Mouse (Mus musculus): ENCODE results near the gene Sytl1. TPM values are rescaled to one million over a fixed set of nuclear protein-coding genes. Genes with fewer than 3 reads are reported as not detected.

Sytl1 gene
- polyA plus RNA-seq, 1 experiment from 2014 or later, result 3.8 TPM

DNA sequence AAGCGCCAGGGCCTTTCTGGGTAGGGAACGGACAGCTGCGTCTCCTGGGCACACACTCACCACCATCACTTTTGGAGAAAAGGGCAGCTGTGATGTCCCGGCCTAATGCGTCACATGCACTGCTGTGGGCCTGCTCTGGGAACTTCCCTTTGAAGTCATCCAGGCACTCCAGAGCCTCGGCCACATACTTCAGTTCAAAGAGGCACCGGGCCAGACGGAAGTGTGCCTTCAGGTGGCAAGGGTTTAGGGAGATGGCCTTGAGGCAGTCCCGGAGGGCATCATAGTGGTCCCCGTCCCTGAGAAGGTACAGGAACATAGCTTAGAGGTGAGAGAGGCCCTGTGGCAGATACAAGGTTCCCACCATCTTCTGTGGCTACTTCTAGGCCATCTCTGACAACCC is 34.4 kb upstream of the Sytl1 start:
- no peak overlapping the region for H3K4me3 ChIP-seq (replicated peaks)
- ATAC-seq (ENCODE audit: insufficient number of reproducible peaks, insufficient read depth, low FRiP score, low TSS enrichment, low read depth), result peak; percentile 5; the same call in 1 of the 2 replicates
- H3K36me3 ChIP-seq, result peaks cover 68% of the 10 kb centered on the region
- H3K9me3 ChIP-seq, result no peaks in the 10 kb centered on the region
- H3K27ac ChIP-seq, result no peak overlapping the region; the same call in 1 of the 2 replicates
- 0 out of 2 replicates have a peak, but pooled peaks cover 3% of the 10 kb centered on the region for H3K27me3 ChIP-seq
- WGBS, result 49% methylated on average over 10 of the region's 10 CpGs
- no peak overlapping the region; the same call in 1 of the 2 replicates for H3K9ac ChIP-seq (replicated peaks)
- H3K4me1 ChIP-seq (replicated peaks), result peaks cover 37% of the 10 kb centered on the region
- H3K4me2 ChIP-seq, result no peak overlapping the region

DNA sequence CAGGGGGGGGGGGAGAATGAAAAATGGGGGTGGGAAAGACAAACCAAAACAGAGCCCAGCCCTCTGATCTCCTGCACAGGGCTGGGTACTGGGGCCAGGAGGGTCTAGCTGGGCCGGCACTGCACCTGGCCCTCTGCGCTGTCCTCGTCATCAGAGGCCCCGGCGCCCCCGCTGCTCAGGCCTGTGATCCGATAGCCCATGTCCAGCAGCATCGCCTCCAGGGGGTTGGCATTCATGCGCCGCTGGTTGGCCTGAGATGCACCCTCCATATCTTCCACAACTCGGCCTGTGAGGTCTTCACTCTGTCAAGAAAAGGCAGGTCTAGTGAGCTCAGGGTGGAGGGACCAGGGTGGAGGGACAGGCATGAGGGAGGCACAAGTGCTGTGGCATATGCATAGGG is 31.2 kb upstream of the Sytl1 start:
- WGBS, result 31% methylated on average over 11 of the region's 11 CpGs
- Histone ChIP-seq H3K27me3 (0 out of 2 replicates have a peak, but pooled peaks cover 3% of the 10 kb centered on the region), H3K27ac (no peak overlapping the region), H3K4me1 (replicated peaks) (peaks cover 37% of the 10 kb centered on the region), H3K36me3 (peaks cover 47% of the 10 kb centered on the region), H3K9ac (replicated peaks) (peak overlapping the region; percentile 32; the same call in 1 of the 2 replicates), H3K9me3 (no peaks in the 10 kb centered on the region), H3K4me3 (replicated peaks) (no peak overlapping the region), H3K4me2 (no peak overlapping the region)
- no peak for ATAC-seq (ENCODE audit: insufficient number of reproducible peaks, insufficient read depth, low FRiP score, low TSS enrichment, low read depth)

DNA sequence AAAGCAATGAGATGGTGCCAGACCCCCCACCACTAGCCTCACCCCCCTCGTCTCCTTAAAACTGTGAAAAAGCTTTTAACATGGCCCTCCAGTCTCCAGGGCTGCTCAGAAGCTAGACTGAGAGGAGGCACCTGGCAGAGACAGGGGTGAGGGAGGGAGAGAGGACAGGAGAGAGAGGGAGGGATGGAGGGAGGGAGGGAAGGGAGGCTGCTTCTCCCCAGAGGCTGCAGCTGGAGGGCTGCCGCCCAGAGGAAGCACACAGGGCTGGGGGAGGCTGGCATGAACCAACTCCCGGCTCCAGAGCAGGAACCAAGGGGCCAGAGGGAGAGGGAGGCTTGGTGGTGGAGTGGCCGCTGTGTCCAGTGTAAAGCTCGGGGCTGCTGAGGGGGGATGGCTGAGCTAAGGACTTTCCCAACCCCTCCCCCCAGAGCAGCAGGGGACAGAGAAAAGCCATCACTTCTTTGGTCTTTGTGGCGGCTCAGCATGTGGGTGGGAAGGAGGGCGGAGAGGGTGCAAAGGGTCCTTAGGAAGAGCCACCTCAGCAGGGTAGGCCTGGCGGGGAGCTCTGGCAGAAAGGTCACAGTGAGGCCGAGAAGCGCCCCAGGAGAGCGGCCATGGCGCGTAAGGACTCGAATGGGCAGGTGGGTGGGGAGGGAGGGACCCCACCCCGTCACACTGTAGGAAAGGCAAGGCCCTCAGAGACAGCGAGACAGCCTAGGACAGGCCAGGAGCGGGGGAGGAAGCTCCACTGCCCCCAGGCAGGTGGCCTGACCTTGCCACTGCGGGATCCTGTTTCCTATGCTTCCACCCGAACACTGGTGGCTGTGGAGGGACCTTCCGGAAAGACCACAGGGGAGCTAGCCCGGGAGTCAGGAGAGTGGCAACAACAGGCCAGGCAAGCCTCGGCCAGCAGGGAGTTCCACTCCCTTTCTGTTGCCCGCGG is 30.3 kb upstream of the Sytl1 start:
- no peak overlapping the region; the same call in 1 of the 2 replicates for H3K4me3 ChIP-seq (replicated peaks)
- no peaks in the 10 kb centered on the region for H3K9me3 ChIP-seq
- H3K27ac ChIP-seq, result peak overlapping the region; percentile 72
- H3K4me2 ChIP-seq, result peak overlapping the region; percentile 15
- peaks cover 32% of the 10 kb centered on the region for H3K4me1 ChIP-seq (replicated peaks)
- peaks cover 47% of the 10 kb centered on the region for H3K36me3 ChIP-seq
- ATAC-seq (ENCODE audit: insufficient number of reproducible peaks, insufficient read depth, low FRiP score, low TSS enrichment, low read depth), result 0 out of 2 replicates have a peak, but pooled peaks have one; percentile 7
- H3K27me3 ChIP-seq, result 0 out of 2 replicates have a peak, but pooled peaks cover 3% of the 10 kb centered on the region
- WGBS, result 18% methylated on average over 24 of the region's 24 CpGs
- H3K9ac ChIP-seq (replicated peaks), result peak overlapping the region; percentile 8

DNA sequence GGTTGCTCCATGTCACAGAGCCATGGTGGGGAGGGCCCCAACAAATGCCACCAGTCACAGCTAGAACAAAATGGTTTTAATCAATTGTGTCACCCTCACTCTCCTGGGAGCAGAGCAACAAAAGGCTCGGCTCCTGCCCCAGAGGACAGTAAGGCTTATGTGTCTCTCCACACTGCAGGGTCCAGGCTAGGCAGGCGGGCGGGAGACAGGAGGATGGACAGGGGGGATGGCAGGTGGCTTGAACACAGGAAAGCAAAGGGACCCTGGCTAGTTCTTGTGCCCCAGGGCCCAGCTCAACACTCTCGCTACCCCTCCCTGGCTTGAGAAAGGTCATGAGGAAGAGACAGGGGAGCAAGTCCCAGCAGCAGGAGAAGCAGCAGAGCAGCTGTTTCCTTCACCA is 29.5 kb upstream of the Sytl1 start:
- Histone ChIP-seq H3K4me1 (replicated peaks) (peaks cover 25% of the 10 kb centered on the region), H3K36me3 (peaks cover 46% of the 10 kb centered on the region), H3K9ac (replicated peaks) (no peak overlapping the region; the same call in 1 of the 2 replicates), H3K27me3 (0 out of 2 replicates have a peak, but pooled peaks cover 3% of the 10 kb centered on the region), H3K4me3 (replicated peaks) (no peak overlapping the region), H3K27ac (peak overlapping the region; percentile 72; the same call in 1 of the 2 replicates), H3K4me2 (no peak overlapping the region), H3K9me3 (no peaks in the 10 kb centered on the region)
- ATAC-seq (ENCODE audit: insufficient number of reproducible peaks, insufficient read depth, low FRiP score, low TSS enrichment, low read depth), result no peak
- WGBS, result 65% methylated on average over 4 of the region's 4 CpGs

DNA sequence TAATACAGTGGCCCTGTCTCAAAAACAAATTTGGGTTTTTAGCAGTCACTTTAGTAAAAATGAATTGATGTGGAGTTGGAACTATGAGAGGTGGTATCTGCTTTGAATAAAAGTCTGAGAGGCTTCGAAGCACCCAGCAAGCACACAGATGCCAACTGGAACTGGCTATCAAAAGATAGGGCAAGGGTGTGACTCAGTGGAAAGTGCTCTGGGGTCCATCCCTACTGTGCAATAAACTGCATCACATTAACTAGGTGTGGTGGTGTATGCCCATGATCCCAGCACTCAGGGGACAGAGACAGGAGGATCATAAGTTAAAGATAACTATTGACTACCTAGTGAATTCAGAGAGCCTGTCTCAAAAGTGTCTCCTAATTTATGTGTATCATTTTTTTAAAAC is 28.3 kb upstream of the Sytl1 start:
- H3K9ac ChIP-seq (replicated peaks), result no peak overlapping the region
- ATAC-seq (ENCODE audit: insufficient number of reproducible peaks, insufficient read depth, low FRiP score, low TSS enrichment, low read depth), result no peak
- no peak overlapping the region for H3K4me3 ChIP-seq (replicated peaks)
- peaks cover 22% of the 10 kb centered on the region for H3K4me1 ChIP-seq (replicated peaks)
- H3K27ac ChIP-seq, result no peak overlapping the region
- H3K27me3 ChIP-seq, result 0 out of 2 replicates have a peak, but pooled peaks cover 3% of the 10 kb centered on the region
- WGBS, result 100% methylated on average over 1 of the region's 1 CpGs
- H3K36me3 ChIP-seq, result peaks cover 34% of the 10 kb centered on the region
- no peak overlapping the region for H3K4me2 ChIP-seq
- H3K9me3 ChIP-seq, result no peaks in the 10 kb centered on the region

DNA sequence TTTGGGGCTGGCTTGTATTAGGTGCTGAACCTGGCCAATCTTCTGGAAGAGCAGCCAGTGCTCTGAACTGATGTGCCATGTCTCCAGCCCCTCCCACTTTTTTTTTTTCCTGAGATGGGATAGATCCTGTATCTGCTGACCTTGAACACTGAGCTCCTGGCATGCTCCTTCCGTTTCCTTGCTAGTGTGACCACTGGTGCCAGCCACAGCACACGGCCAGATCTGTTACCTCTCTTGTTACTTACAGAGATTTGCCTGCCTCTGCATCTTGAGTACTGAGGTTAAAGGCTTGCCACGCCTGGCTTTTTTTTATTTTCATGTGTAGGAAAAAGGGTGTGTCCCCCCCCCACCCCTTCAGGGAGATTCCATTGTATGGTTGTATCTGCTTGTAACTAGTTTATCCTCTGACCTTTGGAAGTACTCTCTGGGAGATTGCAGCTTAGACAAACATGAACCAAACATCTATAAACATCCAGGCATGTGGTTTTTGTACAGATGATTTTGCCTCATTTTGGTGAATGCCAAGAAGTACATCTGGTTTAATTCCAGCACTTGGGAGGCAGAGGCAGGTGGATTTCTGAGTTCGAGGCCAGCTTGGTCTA is 23.7 kb upstream of the Sytl1 start:
- Histone ChIP-seq H3K9me3 (no peaks in the 10 kb centered on the region), H3K4me1 (replicated peaks) (peaks cover 19% of the 10 kb centered on the region), H3K4me2 (no peak overlapping the region), H3K4me3 (replicated peaks) (no peak overlapping the region), H3K27me3 (no peaks in the 10 kb centered on the region), H3K27ac (no peak overlapping the region), H3K36me3 (no peaks in the 10 kb centered on the region), H3K9ac (replicated peaks) (no peak overlapping the region)
- WGBS, result 91% methylated on average over 4 of the region's 4 CpGs
- no peak for ATAC-seq (ENCODE audit: insufficient number of reproducible peaks, insufficient read depth, low FRiP score, low TSS enrichment, low read depth)

DNA sequence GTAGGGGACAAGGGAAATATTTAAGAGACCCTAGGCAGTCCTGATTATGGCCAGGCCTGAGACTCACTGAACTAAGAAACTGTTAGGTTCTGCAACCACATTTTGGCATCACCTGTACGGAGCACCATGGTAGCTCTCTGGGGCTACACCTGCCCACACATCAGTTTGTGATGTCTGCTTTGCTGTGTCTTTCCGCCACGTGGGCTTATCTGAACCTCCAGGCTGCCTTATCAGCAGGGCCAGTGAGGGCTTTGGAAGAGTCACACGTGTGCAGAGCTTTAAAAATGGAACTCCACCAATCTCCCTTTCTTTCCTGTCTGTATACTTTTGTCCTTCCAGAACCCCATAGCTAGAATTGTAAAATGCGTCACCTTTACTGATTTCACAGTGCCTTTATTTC is 23.0 kb upstream of the Sytl1 start:
- no peaks in the 10 kb centered on the region for H3K36me3 ChIP-seq
- WGBS, result 81% methylated on average over 5 of the region's 5 CpGs
- H3K27me3 ChIP-seq, result no peaks in the 10 kb centered on the region
- H3K4me2 ChIP-seq, result no peak overlapping the region
- H3K9ac ChIP-seq (replicated peaks), result no peak overlapping the region
- H3K4me3 ChIP-seq (replicated peaks), result no peak overlapping the region
- 0 out of 2 replicates have a peak overlapping the region, but pooled peaks have one; percentile 17 for H3K27ac ChIP-seq
- H3K9me3 ChIP-seq, result no peaks in the 10 kb centered on the region
- H3K4me1 ChIP-seq (replicated peaks), result peaks cover 26% of the 10 kb centered on the region
- ATAC-seq (ENCODE audit: insufficient number of reproducible peaks, insufficient read depth, low FRiP score, low TSS enrichment, low read depth), result no peak

DNA sequence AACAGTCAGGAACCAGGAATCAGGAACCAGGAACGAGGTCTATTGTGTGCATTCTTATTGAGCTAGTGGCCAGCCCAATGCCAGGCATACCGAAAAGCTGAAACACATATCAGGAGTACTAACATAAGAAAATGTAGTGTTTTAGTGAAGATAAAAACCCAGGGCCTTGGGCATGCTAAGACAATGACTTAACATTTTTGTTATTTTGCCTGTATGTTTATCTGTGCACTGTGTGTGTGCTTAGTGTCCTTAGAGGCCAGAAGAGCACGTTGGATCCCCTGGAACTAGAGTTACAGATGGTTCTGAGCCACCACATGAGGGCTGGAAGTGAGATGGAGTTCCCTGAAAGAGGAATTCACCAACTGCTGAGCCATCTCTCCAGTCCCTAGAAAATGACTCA is 22.4 kb upstream of the Sytl1 start:
- Histone ChIP-seq H3K27ac (0 out of 2 replicates have a peak overlapping the region, but pooled peaks have one; percentile 17), H3K4me3 (replicated peaks) (no peak overlapping the region), H3K9ac (replicated peaks) (no peak overlapping the region), H3K9me3 (no peaks in the 10 kb centered on the region), H3K36me3 (no peaks in the 10 kb centered on the region), H3K4me1 (replicated peaks) (peaks cover 27% of the 10 kb centered on the region), H3K27me3 (no peaks in the 10 kb centered on the region), H3K4me2 (no peak overlapping the region)
- 85% methylated on average over 3 of the region's 3 CpGs for WGBS
- no peak for ATAC-seq (ENCODE audit: insufficient number of reproducible peaks, insufficient read depth, low FRiP score, low TSS enrichment, low read depth)

DNA sequence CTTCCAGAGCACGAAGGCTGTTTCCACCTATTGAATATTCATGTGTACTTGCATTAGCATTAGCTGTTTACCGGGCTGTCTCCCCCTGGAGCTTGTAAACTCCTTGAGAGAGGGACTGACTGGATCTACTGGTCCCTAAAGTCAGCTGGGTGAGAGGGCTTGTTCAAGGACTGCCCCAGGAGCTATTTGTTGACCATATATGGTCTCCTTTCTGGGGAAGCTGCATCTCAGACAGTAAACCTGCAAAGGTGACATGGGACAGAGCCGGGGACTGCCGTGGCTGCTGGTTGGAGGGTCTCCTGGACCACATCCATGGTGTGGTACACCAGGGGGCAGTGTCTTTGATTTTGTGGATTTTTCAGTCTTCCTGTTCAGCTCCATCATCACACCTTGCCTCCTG is 19.7 kb upstream of the Sytl1 start:
- Histone ChIP-seq H3K27ac (peak overlapping the region; percentile 95), H3K4me3 (replicated peaks) (no peak overlapping the region; the same call in 1 of the 2 replicates), H3K27me3 (no peaks in the 10 kb centered on the region), H3K4me2 (peak overlapping the region; percentile 49), H3K9ac (replicated peaks) (0 out of 2 replicates have a peak overlapping the region, but pooled peaks have one; percentile 31), H3K9me3 (no peaks in the 10 kb centered on the region), H3K4me1 (replicated peaks) (peaks cover 35% of the 10 kb centered on the region), H3K36me3 (no peaks in the 10 kb centered on the region)
- 7% methylated on average over 4 of the region's 4 CpGs for WGBS
- no peak for ATAC-seq (ENCODE audit: insufficient number of reproducible peaks, insufficient read depth, low FRiP score, low TSS enrichment, low read depth)

DNA sequence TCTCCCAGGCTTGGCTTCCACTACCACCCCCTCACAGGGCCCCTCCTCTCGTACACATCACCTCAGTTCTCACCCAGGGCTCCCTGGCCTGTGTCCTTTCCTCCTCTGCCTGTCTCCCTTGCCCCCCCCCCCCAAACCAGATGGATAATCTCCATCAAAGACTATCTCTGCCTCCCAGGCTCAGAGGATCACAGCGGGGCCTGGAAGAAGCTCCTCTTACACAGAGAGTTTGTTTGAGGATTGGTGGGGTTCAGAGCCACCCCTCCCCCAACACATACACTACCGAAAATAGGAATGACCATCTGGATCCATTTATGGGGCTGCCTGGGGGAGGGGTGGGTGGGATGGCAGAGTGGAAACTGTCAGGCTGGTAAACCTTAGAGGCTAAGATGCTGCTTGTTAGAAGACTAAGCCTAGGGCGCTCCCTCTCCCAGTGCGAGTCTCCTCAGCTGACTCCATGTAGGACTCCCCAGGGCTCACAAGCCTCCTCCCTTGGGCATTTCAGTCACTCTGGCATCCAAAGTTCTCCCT is 19.1 kb upstream of the Sytl1 start:
- no peaks in the 10 kb centered on the region for H3K36me3 ChIP-seq
- WGBS, result 3% methylated on average over 5 of the region's 5 CpGs
- ATAC-seq (ENCODE audit: insufficient number of reproducible peaks, insufficient read depth, low FRiP score, low TSS enrichment, low read depth), result peak; percentile 66
- no peaks in the 10 kb centered on the region for H3K9me3 ChIP-seq
- peak overlapping the region; percentile 95 for H3K27ac ChIP-seq
- H3K4me2 ChIP-seq, result peak overlapping the region; percentile 49
- peaks cover 35% of the 10 kb centered on the region for H3K4me1 ChIP-seq (replicated peaks)
- 0 out of 2 replicates have a peak overlapping the region, but pooled peaks have one; percentile 31 for H3K9ac ChIP-seq (replicated peaks)
- no peaks in the 10 kb centered on the region for H3K27me3 ChIP-seq
- H3K4me3 ChIP-seq (replicated peaks), result no peak overlapping the region; the same call in 1 of the 2 replicates

DNA sequence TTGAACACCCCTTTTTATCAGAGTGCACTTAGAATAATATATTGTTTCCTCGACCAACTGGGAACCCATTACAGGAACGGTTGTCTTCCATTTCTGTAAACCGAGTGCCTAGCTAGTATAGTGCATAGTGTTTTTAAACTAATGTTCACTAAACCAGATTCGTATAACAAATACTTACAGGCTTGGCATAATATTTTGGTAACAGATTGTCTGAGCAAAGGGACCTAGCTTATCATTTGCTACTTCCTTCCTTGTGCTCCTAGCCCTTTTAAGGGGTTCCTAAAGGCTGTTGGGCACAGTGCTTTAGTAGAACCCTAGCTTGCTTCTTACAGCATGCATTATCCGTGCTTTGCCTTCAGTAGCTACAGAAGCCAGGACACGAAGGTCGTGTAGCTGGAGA is 18.6 kb upstream of the Sytl1 start:
- H3K4me3 ChIP-seq (replicated peaks), result no peak overlapping the region
- H3K9ac ChIP-seq (replicated peaks), result 0 out of 2 replicates have a peak overlapping the region, but pooled peaks have one; percentile 13
- ATAC-seq (ENCODE audit: insufficient number of reproducible peaks, insufficient read depth, low FRiP score, low TSS enrichment, low read depth), result no peak
- peaks cover 39% of the 10 kb centered on the region for H3K4me1 ChIP-seq (replicated peaks)
- peak overlapping the region; percentile 49 for H3K4me2 ChIP-seq
- H3K27me3 ChIP-seq, result no peaks in the 10 kb centered on the region
- no peaks in the 10 kb centered on the region for H3K9me3 ChIP-seq
- 24% methylated on average over 7 of the region's 7 CpGs for WGBS
- H3K27ac ChIP-seq, result peak overlapping the region; percentile 95
- H3K36me3 ChIP-seq, result no peaks in the 10 kb centered on the region

All from limb, embryonic 12.5 days (tissue).